Mouse (Mus musculus): ENCODE results near the gene Runx2. TPM values are rescaled to one million over a fixed set of nuclear protein-coding genes. Genes with fewer than 3 reads are reported as not detected.

Gene Runx2
- polyA plus RNA-seq, 1 experiment from 2014 or later, result 0.74 TPM

- WGBS (ENCODE audit: insufficient replicate concordance), result 63% methylated on average over 12 of the region's 12 CpGs
- H3K4me3 ChIP-seq, result no peak overlapping the region
- no peaks in the 10 kb centered on the region for H3K4me1 ChIP-seq
- ATAC-seq, result no peak
- H3K27me3 ChIP-seq (replicated peaks), result no peaks in the 10 kb centered on the region
- H3K9me3 ChIP-seq (replicated peaks), result no peaks in the 10 kb centered on the region
- H3K36me3 ChIP-seq, result peaks cover 10% of the 10 kb centered on the region
- no peak overlapping the region for H3K9ac ChIP-seq
- no peak overlapping the region for H3K27ac ChIP-seq
- H3K4me2 ChIP-seq, result no peak overlapping the region
Observed at GRCm38 (mm10) chr17:44792218-44792917, 22.2 kb downstream of the Runx2 start.

- 72% methylated on average over 5 of the region's 5 CpGs for WGBS (ENCODE audit: insufficient replicate concordance)
- Histone ChIP-seq H3K4me1 (no peaks in the 10 kb centered on the region), H3K9ac (no peak overlapping the region), H3K27me3 (replicated peaks) (no peaks in the 10 kb centered on the region), H3K27ac (no peak overlapping the region), H3K9me3 (replicated peaks) (no peaks in the 10 kb centered on the region), H3K4me3 (no peak overlapping the region), H3K36me3 (peaks cover 10% of the 10 kb centered on the region), H3K4me2 (no peak overlapping the region)
- no peak for ATAC-seq
Observed at GRCm38 (mm10) chr17:44788982-44789747, 25.4 kb downstream of the Runx2 start.

DNA sequence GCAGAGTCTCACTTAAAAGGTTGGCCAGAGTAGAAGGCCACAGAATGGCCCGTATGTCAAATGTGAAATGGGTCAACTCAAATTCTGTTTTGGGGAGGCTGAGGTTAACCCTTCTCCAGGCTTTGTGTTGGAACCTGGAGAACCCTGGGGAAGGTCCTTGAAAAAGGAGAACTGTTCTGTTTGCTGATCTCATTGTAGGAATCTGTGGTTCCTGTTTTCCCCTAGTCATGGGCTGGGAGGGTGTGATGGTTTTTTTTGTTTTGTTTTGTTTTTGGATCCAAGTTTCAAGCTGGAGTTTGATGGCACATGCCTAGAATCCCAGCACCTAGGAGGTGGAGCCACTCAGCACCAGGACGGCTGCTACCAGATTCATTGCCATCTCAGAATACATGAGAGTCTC, 31.5 kb downstream of the Runx2 start:
- ATAC-seq, result no peak
- H3K9me3 ChIP-seq (replicated peaks), result no peaks in the 10 kb centered on the region
- 43% methylated on average over 2 of the region's 2 CpGs for WGBS (ENCODE audit: insufficient replicate concordance)
- H3K4me3 ChIP-seq, result no peak overlapping the region
- H3K9ac ChIP-seq, result no peak overlapping the region
- H3K27ac ChIP-seq, result no peak overlapping the region
- H3K4me1 ChIP-seq, result peaks cover 9% of the 10 kb centered on the region
- no peaks in the 10 kb centered on the region for H3K27me3 ChIP-seq (replicated peaks)
- H3K4me2 ChIP-seq, result no peak overlapping the region
- H3K36me3 ChIP-seq, result no peaks in the 10 kb centered on the region

- no peaks in the 10 kb centered on the region for H3K27me3 ChIP-seq (replicated peaks)
- no peaks in the 10 kb centered on the region for H3K9me3 ChIP-seq (replicated peaks)
- no peak overlapping the region for H3K27ac ChIP-seq
- H3K9ac ChIP-seq, result no peak overlapping the region
- H3K4me2 ChIP-seq, result no peak overlapping the region
- WGBS (ENCODE audit: insufficient replicate concordance), result 81% methylated on average over 4 of the region's 4 CpGs
- no peak overlapping the region for H3K4me3 ChIP-seq
- peaks cover 16% of the 10 kb centered on the region for H3K4me1 ChIP-seq
- no peaks in the 10 kb centered on the region for H3K36me3 ChIP-seq
- no peak for ATAC-seq
Observed at GRCm38 (mm10) chr17:44782366-44782765, 32.2 kb downstream of the Runx2 start.

- Histone ChIP-seq H3K27ac (no peak overlapping the region), H3K4me2 (no peak overlapping the region), H3K4me3 (no peak overlapping the region), H3K9me3 (replicated peaks) (no peaks in the 10 kb centered on the region), H3K36me3 (no peaks in the 10 kb centered on the region), H3K4me1 (peaks cover 19% of the 10 kb centered on the region), H3K27me3 (replicated peaks) (no peaks in the 10 kb centered on the region), H3K9ac (no peak overlapping the region)
- WGBS (ENCODE audit: insufficient replicate concordance), result 50% methylated on average over 4 of the region's 4 CpGs
- no peak for ATAC-seq
Observed at GRCm38 (mm10) chr17:44780353-44780752, 34.2 kb downstream of the Runx2 start.

GRCm38 (mm10) chr17:44778141-44778540, 36.5 kb downstream of the Runx2 start:
- WGBS (ENCODE audit: insufficient replicate concordance), result 66% methylated on average over 5 of the region's 5 CpGs
- Histone ChIP-seq H3K4me3 (peak overlapping the region; percentile 97), H3K9me3 (replicated peaks) (no peaks in the 10 kb centered on the region), H3K27ac (no peak overlapping the region), H3K4me1 (peaks cover 19% of the 10 kb centered on the region), H3K27me3 (replicated peaks) (peaks cover 4% of the 10 kb centered on the region; the same call in 1 of the 2 replicates), H3K36me3 (no peaks in the 10 kb centered on the region), H3K9ac (peak overlapping the region; percentile 98; the same call in 1 of the 2 replicates), H3K4me2 (peak overlapping the region; percentile 79)
- no peak for ATAC-seq

GRCm38 (mm10) chr17:44777337-44777804, 37.2 kb downstream of the Runx2 start:
- Histone ChIP-seq H3K36me3 (no peaks in the 10 kb centered on the region), H3K4me2 (peak overlapping the region; percentile 79), H3K4me1 (peaks cover 19% of the 10 kb centered on the region), H3K4me3 (peak overlapping the region; percentile 97), H3K27me3 (replicated peaks) (peaks cover 4% of the 10 kb centered on the region; the same call in 1 of the 2 replicates), H3K27ac (peak overlapping the region; percentile 86), H3K9ac (peak overlapping the region; percentile 98), H3K9me3 (replicated peaks) (no peaks in the 10 kb centered on the region)
- 1% methylated on average over 35 of the region's 35 CpGs for WGBS (ENCODE audit: insufficient replicate concordance)
- peak; percentile 74 for ATAC-seq

DNA sequence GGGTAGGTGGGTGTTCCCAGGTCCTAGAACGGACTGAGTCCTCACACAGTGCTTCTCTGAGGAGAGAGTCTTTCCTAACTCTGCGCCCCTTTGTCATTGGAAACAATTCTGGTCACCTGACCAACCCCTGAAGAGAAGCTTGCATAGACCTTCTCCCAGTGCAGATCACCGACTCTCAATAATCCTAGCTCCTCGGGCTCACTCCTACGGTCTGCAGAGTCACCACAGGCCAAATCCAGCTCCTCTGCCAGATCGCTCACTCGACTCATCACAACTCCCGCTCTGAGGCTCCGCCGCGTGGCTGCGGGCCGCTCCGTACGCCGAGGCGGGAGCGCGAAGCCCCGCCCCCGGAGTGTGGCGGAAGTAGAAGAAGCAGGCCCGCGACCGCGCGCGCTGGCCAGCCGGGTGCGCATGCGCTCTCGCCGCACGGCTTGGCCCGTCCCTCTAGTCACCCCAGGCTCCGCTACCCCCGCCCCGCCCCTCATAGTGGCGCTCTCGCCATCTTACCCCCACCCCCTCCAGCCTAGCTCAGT, 37.8 kb downstream of the Runx2 start, which contains the start of gene Supt3:
Supt3 (plus strand) TSS at position 415 of the 533 bp plus-strand sequence.
- Histone ChIP-seq H3K27me3 (replicated peaks) (peaks cover 4% of the 10 kb centered on the region; the same call in 1 of the 2 replicates), H3K9ac (peak within 1 kb of the TSS; percentile 98), H3K9me3 (replicated peaks) (no peaks in the 10 kb centered on the region), H3K4me1 (peaks cover 19% of the 10 kb centered on the region), H3K36me3 (no peaks in the 10 kb centered on the region), H3K4me2 (peak within 1 kb of the TSS; percentile 79), H3K27ac (peak within 1 kb of the TSS; percentile 86), H3K4me3 (peak within 1 kb of the TSS; percentile 97)
- whole genome bisulfite sequencing (ENCODE audit: insufficient replicate concordance), result under 1% methylated on average over 38 of the region's 40 CpGs
- peak; percentile 98 for ATAC-seq

GRCm38 (mm10) chr17:44772576-44772975, 42.0 kb downstream of the Runx2 start:
- Histone ChIP-seq H3K9ac (no peak overlapping the region), H3K9me3 (replicated peaks) (no peaks in the 10 kb centered on the region), H3K27me3 (replicated peaks) (peaks cover 4% of the 10 kb centered on the region; the same call in 1 of the 2 replicates), H3K27ac (no peak overlapping the region), H3K4me1 (peaks cover 5% of the 10 kb centered on the region; the same call in 1 of the 2 replicates), H3K4me2 (no peak overlapping the region), H3K36me3 (no peaks in the 10 kb centered on the region), H3K4me3 (no peak overlapping the region)
- no peak for ATAC-seq
- 60% methylated on average over 2 of the region's 2 CpGs for WGBS (ENCODE audit: insufficient replicate concordance)

DNA sequence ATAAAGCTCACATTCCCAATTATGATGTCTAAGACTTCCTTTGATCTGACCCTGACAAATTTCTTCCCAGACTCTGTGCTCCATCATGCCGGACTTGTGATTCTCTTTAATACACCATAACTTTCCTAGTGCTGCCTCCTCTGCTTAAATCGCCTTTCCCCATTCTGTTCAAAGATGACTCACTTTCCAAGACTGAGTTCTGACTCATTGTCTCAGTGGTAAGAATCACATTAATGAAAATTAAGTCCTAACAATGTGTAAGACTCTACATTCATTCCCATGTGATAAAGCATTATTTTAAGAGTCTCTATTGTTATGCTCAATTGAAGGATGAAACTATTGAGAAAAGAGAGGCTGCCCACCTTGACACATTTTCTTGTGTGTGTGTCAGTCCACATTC, 43.7 kb downstream of the Runx2 start:
- Histone ChIP-seq H3K4me3 (no peak overlapping the region), H3K9me3 (replicated peaks) (no peaks in the 10 kb centered on the region), H3K4me1 (no peaks in the 10 kb centered on the region), H3K9ac (no peak overlapping the region), H3K27ac (no peak overlapping the region), H3K27me3 (replicated peaks) (peaks cover 4% of the 10 kb centered on the region; the same call in 1 of the 2 replicates), H3K36me3 (no peaks in the 10 kb centered on the region), H3K4me2 (no peak overlapping the region)
- WGBS (ENCODE audit: insufficient replicate concordance), result 64% methylated on average over 2 of the region's 2 CpGs
- ATAC-seq, result no peak

DNA sequence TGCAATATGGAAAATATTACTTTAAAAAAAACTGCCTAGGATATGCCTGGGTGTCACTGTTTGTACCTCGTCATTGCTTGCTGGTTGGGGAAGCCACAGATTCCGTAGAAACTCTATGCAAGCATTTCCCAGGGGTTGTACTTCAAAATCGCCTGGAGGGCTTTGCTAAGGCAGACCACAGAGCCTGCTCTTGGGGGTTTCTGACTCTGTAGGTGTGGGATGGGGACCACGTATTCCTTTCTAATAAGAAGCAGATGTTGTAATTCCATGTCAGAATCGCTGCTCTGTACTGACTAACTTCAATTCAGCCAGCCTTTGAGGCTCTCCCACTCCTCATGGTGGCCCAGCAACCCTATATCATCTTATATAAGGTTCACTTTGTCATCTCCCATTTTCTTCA, 46.1 kb downstream of the Runx2 start:
- 57% methylated on average over 5 of the region's 5 CpGs for WGBS (ENCODE audit: insufficient replicate concordance)
- ATAC-seq, result no peak
- H3K4me2 ChIP-seq, result no peak overlapping the region

GRCm38 (mm10) chr17:44767375-44767774, 47.2 kb downstream of the Runx2 start:
- Histone ChIP-seq H3K4me3 (no peak overlapping the region), H3K36me3 (no peaks in the 10 kb centered on the region), H3K4me1 (no peaks in the 10 kb centered on the region), H3K27ac (no peak overlapping the region), H3K9ac (no peak overlapping the region), H3K4me2 (no peak overlapping the region), H3K9me3 (replicated peaks) (no peaks in the 10 kb centered on the region), H3K27me3 (replicated peaks) (no peaks in the 10 kb centered on the region)
- WGBS (ENCODE audit: insufficient replicate concordance), result 82% methylated on average over 1 of the region's 1 CpGs
- no peak for ATAC-seq

More for the DNA sequence above, 46.1 kb downstream of the Runx2 start:
- no peak overlapping the region for H3K9ac ChIP-seq
- H3K27ac ChIP-seq, result no peak overlapping the region
- H3K36me3 ChIP-seq, result no peaks in the 10 kb centered on the region
- H3K27me3 ChIP-seq (replicated peaks), result no peaks in the 10 kb centered on the region
- no peaks in the 10 kb centered on the region for H3K9me3 ChIP-seq (replicated peaks)
- no peak overlapping the region for H3K4me3 ChIP-seq
- H3K4me1 ChIP-seq, result no peaks in the 10 kb centered on the region
